Mouse (Mus musculus): Measurements from ENCODE around the gene Atxn1l.

- TF ChIP-seq CTCF (conservative IDR thresholded peaks at IDR 0.05 in 1 of 2, IDR thresholded peaks at IDR 0.05 in 1 of 2; ENCODE audit: low read depth in 2 of 2, low read length in 2 of 2) (no peak), BHLHE40 (IDR thresholded peaks at IDR 0.05; ENCODE audit: low read depth, low read length) (no peak), EP300 (IDR thresholded peaks at IDR 0.05; ENCODE audit: low read length) (no peak), POLR2A (IDR thresholded peaks at IDR 0.05; ENCODE audit: low read depth, low read length) (no peak), SMC3 (IDR thresholded peaks at IDR 0.05; ENCODE audit: low read depth, low read length) (no peak), MXI1 (IDR thresholded peaks at IDR 0.05; ENCODE audit: low read depth, low read length) (no peak), NELFE (IDR thresholded peaks at IDR 0.05; ENCODE audit: low read depth, low read length) (no peak), CHD1 (IDR thresholded peaks at IDR 0.05; ENCODE audit: low read depth, low read length) (no peak), E2F4 (IDR thresholded peaks at IDR 0.05; ENCODE audit: insufficient replicate concordance, low read depth, low read length) (no peak), MAX (IDR thresholded peaks at IDR 0.05; ENCODE audit: low read length) (no peak), IRF4 (IDR thresholded peaks at IDR 0.05; ENCODE audit: low read depth, low read length) (no peak), MAZ (IDR thresholded peaks at IDR 0.05; ENCODE audit: low read depth, low read length) (no peak)
Measured at GRCm38 (mm10) chr8:109712521-109712920, 25.0 kb downstream of the Atxn1l start.
